Mouse (Mus musculus) central nervous system, embryonic 11.5 days (tissue): ENCODE results near the gene Fxyd4. TPM values are rescaled to one million over a fixed set of nuclear protein-coding genes. Genes with fewer than 3 reads are reported as not detected.

Experiments used
- polyA plus RNA-seq: library from polyadenylated mRNA; depleted of rRNA; stranded (reverse); fragments of >200 nt; gene quantifications from 2 replicates; pipeline ENCODE4 v1.2.3, GENCODE M21; 2012; rRNA removed

Fxyd4 gene
- polyA plus RNA-seq: not detected in 2 replicates

GRCm38 (mm10) chr6:117937222-117937932 is at the start of gene Fxyd4:
Gene Fxyd4 (minus strand): TSS chr6:117937692.

DNA sequence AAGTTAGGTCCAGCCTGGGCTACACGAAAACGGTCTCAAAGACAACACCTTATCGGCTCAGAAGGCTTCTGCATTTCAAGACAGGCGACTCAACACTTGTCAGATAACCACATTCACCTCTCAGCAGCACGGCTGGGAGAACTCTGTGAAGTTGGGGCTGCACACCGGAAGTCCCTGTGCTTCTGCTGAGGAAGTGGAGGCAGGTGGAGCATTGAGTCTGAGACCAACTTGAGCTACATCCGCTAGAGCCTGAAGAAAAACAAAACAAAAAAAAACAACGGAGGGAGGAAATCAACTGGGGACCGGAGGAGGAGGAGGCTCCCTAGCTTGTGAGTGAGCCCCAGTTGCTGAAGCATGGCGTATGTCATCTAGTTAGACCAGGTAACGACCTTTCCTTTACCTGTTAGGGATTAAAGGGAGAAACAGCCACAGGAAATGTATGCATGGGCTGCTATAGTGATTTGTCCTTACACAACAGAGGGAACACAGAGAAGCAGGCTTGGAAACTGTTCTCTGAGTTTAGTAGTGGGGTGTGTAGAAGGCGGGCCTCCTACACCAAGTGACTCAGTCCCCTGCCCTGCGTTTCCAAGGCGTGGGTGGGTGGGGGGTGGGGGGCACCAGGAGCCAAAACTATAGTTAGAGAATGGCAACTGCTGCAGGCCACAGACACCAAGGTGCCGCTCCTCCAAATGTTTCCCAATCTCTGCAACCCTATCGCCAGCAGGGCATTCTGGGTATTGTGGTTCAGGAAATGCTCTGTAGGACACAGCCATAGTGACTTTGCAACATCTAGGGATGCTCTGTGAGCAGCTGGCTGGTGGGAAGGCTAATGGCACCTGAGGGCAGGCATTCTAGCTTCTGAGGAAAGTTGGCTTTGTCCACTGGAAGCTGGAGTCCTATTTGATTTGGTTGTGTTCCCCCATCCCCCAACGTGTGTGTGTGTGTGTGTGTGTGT is 37.1 kb downstream of the Fxyd4 start, which contains the start of gene Hnrnpf:
Hnrnpf (plus strand) TSS at position 199 of the 955 bp plus-strand sequence.

Other genes starting within 250 kb of the Fxyd4 start
- gene Zfp637, start 96.5 kb downstream of the Fxyd4 start, polyA plus RNA-seq: 70.3 and 75.2 TPM in 2 replicates
- 4.6 and 10.3 TPM in 2 replicates for gene Zfp239, start 75.6 kb downstream of the Fxyd4 start, polyA plus RNA-seq
- gene Hnrnpf, start 37.4 kb downstream of the Fxyd4 start, polyA plus RNA-seq: 422 and 553 TPM in 2 replicates
- 0.31 and 0.35 TPM in 2 replicates for gene Rasgef1a, start 73.7 kb upstream of the Fxyd4 start, polyA plus RNA-seq
- 5.3 and 7.4 TPM in 2 replicates for gene Csgalnact2, start 201.4 kb upstream of the Fxyd4 start, polyA plus RNA-seq